Mouse (Mus musculus) kidney, embryonic 14.5 days (tissue): ENCODE measurements around the gene Scn4a. TPM values are rescaled to one million over a fixed set of nuclear protein-coding genes. Genes with fewer than 3 reads are reported as not detected.
A peak's percentile ranks its signal among the peaks of the same experiment; 100 is the strongest.
"Not testable (repeated sequence)": the region's sequence is repeated elsewhere in the genome, so short reads cannot be mapped to it uniquely, and the experiment has no call there.

ENCODE experiments used
- ATAC-seq: fragments of 200-750 bp; cut with Nextera tagmentation; 2 replicates; pipeline ENCODE4 v1.8.0; 2017; ENCODE audit warnings: moderate number of reproducible peaks, mild to moderate bottlenecking, moderate TSS enrichment, moderate library complexity; ENCODE audit not compliant: low FRiP score, low TSS enrichment
- H3K27ac ChIP-seq: fragments of 300-500 bp; sonication (generic); 2 replicates; pipeline ENCODE4 v1.5.1; 2014; ENCODE audit warnings: low read depth, mild to moderate bottlenecking, low read length, moderate library complexity, mixed read lengths
- H3K27me3 ChIP-seq: fragments of 300-500 bp; sonication (generic); 2 replicates; pipeline ENCODE4 v1.6.1; 2014; ENCODE audit warnings: mild to moderate bottlenecking, low read length; ENCODE audit not compliant: control insufficient read depth, insufficient read depth
- H3K36me3 ChIP-seq: fragments of 300-500 bp; sonication (generic); 2 replicates; pipeline ENCODE4 v1.6.1; 2014; ENCODE audit warnings: low read length, mixed read lengths; ENCODE audit not compliant: control insufficient read depth, insufficient read depth
- H3K4me1 ChIP-seq: fragments of 300-500 bp; sonication (generic); 2 replicates; pipeline ENCODE4 v1.6.1; 2014; ENCODE audit warnings: low read length, mixed read lengths; ENCODE audit not compliant: control insufficient read depth, insufficient read depth
- H3K4me2 ChIP-seq: fragments of 300-500 bp; sonication (generic); replicated peaks from 2 replicates; pipeline ENCODE4 v1.6.1; 2014; ENCODE audit warnings: low read depth, mild to moderate bottlenecking, low read length
- H3K4me3 ChIP-seq: fragments of 300-500 bp; sonication (generic); 2 replicates; pipeline ENCODE4 v1.5.1; 2014; ENCODE audit warnings: mild to moderate bottlenecking, low read length
- H3K9ac ChIP-seq: fragments of 300-500 bp; sonication (generic); 2 replicates; pipeline ENCODE4 v1.6.1; 2014; ENCODE audit warnings: low read depth, mild to moderate bottlenecking, low read length, moderate library complexity
- H3K9me3 ChIP-seq: fragments of 300-500 bp; sonication (generic); 2 replicates; pipeline ENCODE4 v1.6.1; 2016; ENCODE audit warnings: low read length; ENCODE audit not compliant: control insufficient read depth
- WGBS: fragments of 180-500 bp; shearing (Covaris S2); extraction: QIAGEN DNeasy Blood & Tissue Kit; methylation state at CpG from one replicate; pipeline ENCODE4 v1.1.7; 2014; 5-methylcytosine and 5-hydroxymethylcytosine counted together
- polyA plus RNA-seq: library from polyadenylated mRNA; unstranded; fragments of >200 nt; fragmentation: Nextera tagmentation; extraction: Ambion mirVana; gene quantifications from 2 replicates; pipeline ENCODE4 v1.2.1, GENCODE M21; 2014

Scn4a gene
- 0.29 and 0.35 TPM in 2 replicates for polyA plus RNA-seq

GRCm38 (mm10) chr11:106353188-106353587 is at the start of gene Scn4a:
Gene Scn4a, minus strand, starts transcription at chr11:106353288.
- Histone ChIP-seq H3K9ac (no peak within 1 kb of the TSS), H3K27ac (no peak within 1 kb of the TSS), H3K36me3 (no peaks in the 10 kb centered on the region), H3K4me2 (no peak within 1 kb of the TSS), H3K4me1 (no peaks in the 10 kb centered on the region), H3K9me3 (no peaks in the 10 kb centered on the region), H3K27me3 (no peaks in the 10 kb centered on the region), H3K4me3 (no peak within 1 kb of the TSS)
- no peak for ATAC-seq
- WGBS, result 75% methylated on average over 12 of the region's 12 CpGs

GRCm38 (mm10) chr11:106398481-106398880 is 45.4 kb upstream of the Scn4a start:
- 91% methylated on average over 8 of the region's 8 CpGs for WGBS
- H3K9me3 ChIP-seq, result no peaks in the 10 kb centered on the region

GRCm38 (mm10) chr11:106397656-106398055 is 44.6 kb upstream of the Scn4a start:
- WGBS, result 89% methylated on average over 3 of the region's 3 CpGs
- Histone ChIP-seq H3K9ac (no peak overlapping the region), H3K27me3 (no peaks in the 10 kb centered on the region), H3K9me3 (no peaks in the 10 kb centered on the region), H3K36me3 (peaks cover 18% of the 10 kb centered on the region; the same call in 1 of the 2 replicates), H3K4me2 (no peak overlapping the region), H3K4me1 (no peaks in the 10 kb centered on the region), H3K27ac (no peak overlapping the region), H3K4me3 (no peak overlapping the region)
- no peak for ATAC-seq

More at GRCm38 (mm10) chr11:106398481-106398880, 45.4 kb upstream of the Scn4a start:
- Histone ChIP-seq H3K36me3 (peaks cover 26% of the 10 kb centered on the region; the same call in 1 of the 2 replicates), H3K4me3 (no peak overlapping the region), H3K4me1 (no peaks in the 10 kb centered on the region), H3K27me3 (no peaks in the 10 kb centered on the region), H3K9ac (no peak overlapping the region), H3K4me2 (no peak overlapping the region), H3K27ac (no peak overlapping the region)
- no peak for ATAC-seq

GRCm38 (mm10) chr11:106394055-106394454 is 41.0 kb upstream of the Scn4a start:
- H3K36me3 ChIP-seq, ATAC-seq, H3K4me1 ChIP-seq, H3K9ac ChIP-seq, H3K4me3 ChIP-seq, H3K27me3 ChIP-seq, H3K4me2 ChIP-seq, H3K27ac ChIP-seq, H3K9me3 ChIP-seq: not testable (repeated sequence)
- WGBS, result 86% methylated on average over 2 of the region's 2 CpGs

- 53% methylated on average over 4 of the region's 4 CpGs for WGBS
- no peak for ATAC-seq
- peaks cover 8% of the 10 kb centered on the region; the same call in 1 of the 2 replicates for H3K4me1 ChIP-seq
- H3K4me3 ChIP-seq, result no peak overlapping the region
- no peak overlapping the region for H3K9ac ChIP-seq
- H3K27me3 ChIP-seq, result no peaks in the 10 kb centered on the region
- no peaks in the 10 kb centered on the region for H3K9me3 ChIP-seq
- H3K4me2 ChIP-seq, result no peak overlapping the region
- H3K27ac ChIP-seq, result no peak overlapping the region
- peaks cover 5% of the 10 kb centered on the region; the same call in 1 of the 2 replicates for H3K36me3 ChIP-seq
Measured at GRCm38 (mm10) chr11:106393331-106393616, 40.2 kb upstream of the Scn4a start.

GRCm38 (mm10) chr11:106392597-106393330 is 39.7 kb upstream of the Scn4a start:
- no peak overlapping the region for H3K4me3 ChIP-seq
- WGBS, result 68% methylated on average over 7 of the region's 7 CpGs

GRCm38 (mm10) chr11:106391546-106392188 is 38.6 kb upstream of the Scn4a start:
- H3K27ac ChIP-seq, result no peak overlapping the region
- no peaks in the 10 kb centered on the region for H3K27me3 ChIP-seq
- peak; percentile 68 for ATAC-seq
- WGBS, result 32% methylated on average over 6 of the region's 6 CpGs
- peaks cover 8% of the 10 kb centered on the region; the same call in 1 of the 2 replicates for H3K4me1 ChIP-seq
- no peaks in the 10 kb centered on the region for H3K36me3 ChIP-seq
- H3K4me3 ChIP-seq, result no peak overlapping the region
- H3K9ac ChIP-seq, result no peak overlapping the region
- H3K4me2 ChIP-seq, result no peak overlapping the region
- H3K9me3 ChIP-seq, result no peaks in the 10 kb centered on the region

More at GRCm38 (mm10) chr11:106392597-106393330, 39.7 kb upstream of the Scn4a start:
- no peak overlapping the region for H3K27ac ChIP-seq
- no peak for ATAC-seq
- peaks cover 8% of the 10 kb centered on the region; the same call in 1 of the 2 replicates for H3K4me1 ChIP-seq
- H3K9me3 ChIP-seq, result no peaks in the 10 kb centered on the region
- H3K4me2 ChIP-seq, result no peak overlapping the region
- H3K36me3 ChIP-seq, result peaks cover under 1% of the 10 kb centered on the region; the same call in 1 of the 2 replicates
- no peaks in the 10 kb centered on the region for H3K27me3 ChIP-seq
- H3K9ac ChIP-seq, result no peak overlapping the region

GRCm38 (mm10) chr11:106390757-106391156 is 37.7 kb upstream of the Scn4a start:
- H3K27me3 ChIP-seq, result no peaks in the 10 kb centered on the region
- H3K4me2 ChIP-seq, result no peak overlapping the region
- ATAC-seq, result no peak
- no peak overlapping the region for H3K4me3 ChIP-seq
- no peaks in the 10 kb centered on the region for H3K36me3 ChIP-seq
- H3K9me3 ChIP-seq, result no peaks in the 10 kb centered on the region
- H3K9ac ChIP-seq, result no peak overlapping the region
- WGBS, result 39% methylated on average over 3 of the region's 3 CpGs
- H3K4me1 ChIP-seq, result peaks cover 8% of the 10 kb centered on the region; the same call in 1 of the 2 replicates
- no peak overlapping the region for H3K27ac ChIP-seq

- H3K4me2 ChIP-seq, result no peak overlapping the region
- H3K4me3 ChIP-seq, result no peak overlapping the region
- H3K4me1 ChIP-seq, result peaks cover 8% of the 10 kb centered on the region; the same call in 1 of the 2 replicates
- peak overlapping the region; percentile 65 for H3K27ac ChIP-seq
- H3K36me3 ChIP-seq, result no peaks in the 10 kb centered on the region
- 10% methylated on average over 3 of the region's 3 CpGs for WGBS
- no peaks in the 10 kb centered on the region for H3K27me3 ChIP-seq
- no peak for ATAC-seq
- no peak overlapping the region for H3K9ac ChIP-seq
- H3K9me3 ChIP-seq, result no peaks in the 10 kb centered on the region
Measured at GRCm38 (mm10) chr11:106389611-106390010, 36.5 kb upstream of the Scn4a start.
